Comparison of ENCODE assay signal across 10 mouse cellular contexts in the genomic region with DNA sequence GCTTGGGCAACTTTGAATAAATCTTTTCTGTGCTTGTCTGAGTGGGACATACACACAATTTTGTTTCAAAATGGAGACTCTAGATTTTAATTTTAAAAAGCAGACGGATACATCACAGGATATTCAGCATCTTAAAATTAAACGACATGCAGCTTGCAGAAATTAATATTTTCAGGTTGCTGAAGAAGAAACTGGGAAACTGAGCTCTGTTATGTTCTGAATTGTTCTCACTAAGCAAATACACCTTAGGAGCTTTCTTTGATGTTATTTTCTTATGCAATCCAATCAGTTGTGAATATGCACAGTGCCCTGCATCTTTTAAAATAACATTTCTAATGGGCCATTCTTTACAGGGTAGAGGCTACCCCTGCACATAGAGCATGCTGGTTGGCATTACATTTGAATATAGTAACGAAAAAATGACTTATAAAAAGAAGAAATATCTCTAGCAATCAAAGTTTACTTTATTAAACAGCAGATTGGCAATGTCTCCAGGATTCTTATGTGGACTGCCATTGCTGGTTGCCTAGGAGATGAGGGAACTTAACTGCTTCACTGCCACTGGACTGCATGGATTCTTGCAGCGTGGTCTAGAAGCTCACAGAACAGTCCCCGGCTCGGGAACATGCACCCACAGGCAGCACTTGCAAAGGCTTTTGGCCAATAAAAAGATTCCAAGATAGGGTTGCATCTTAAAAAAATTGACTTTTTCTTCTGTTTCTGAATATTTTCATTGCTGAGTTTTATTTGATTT.
DNase-seq lines count a peak whose midpoint lies in the region; ATAC-seq and TF ChIP-seq lines count a peak whose summit lies in the region.
"Had no signal": no experiment of that assay in that cellular context is flagged by ENCODE, and none has a peak within 500 bp of the region (broad histone marks: within the 10 kb centered on the region; RNA-seq: fewer than 3 reads in every experiment).

No protein-coding gene starts in this region.

- peak overlapping the region; percentile 62 for H3K4me2 ChIP-seq in limb, embryonic 12.5 days

- no peak for TF ChIP-seq CTCF in left cerebral cortex, adult 2 months (IDR thresholded peaks at IDR 0.05)
- TF ChIP-seq CTCF in olfactory bulb, adult 2 months (IDR thresholded peaks at IDR 0.05; ENCODE audit: insufficient read depth, low read depth, low read length) = no peak

- ATAC-seq in limb, embryonic 12.5 days (ENCODE audit: insufficient number of reproducible peaks, insufficient read depth, low FRiP score, low TSS enrichment, low read depth) = no peak

- no peaks in the 10 kb centered on the region for H3K27me3 ChIP-seq in forebrain, embryonic 10.5 days (ENCODE audit: poor library complexity, severe bottlenecking)
- H3K27me3 ChIP-seq in limb, embryonic 12.5 days = no peaks in the 10 kb centered on the region

- H3K4me3 ChIP-seq in left cerebral cortex, adult 2 months = no peak overlapping the region
- peak overlapping the region; percentile 51 for H3K4me3 ChIP-seq in forebrain, embryonic 10.5 days
- H3K4me3 ChIP-seq in limb, embryonic 12.5 days (replicated peaks) = peak overlapping the region; percentile 32
- no peak overlapping the region for H3K4me3 ChIP-seq in olfactory bulb, adult 2 months (ENCODE audit: insufficient read depth, low read depth, low read length)

- no peaks in the 10 kb centered on the region for H3K36me3 ChIP-seq in forebrain, embryonic 10.5 days (replicated peaks)
- H3K36me3 ChIP-seq in limb, embryonic 12.5 days = no peaks in the 10 kb centered on the region

- intact Hi-C loops in left cerebral cortex, adult 2 months (cut with DNase I) = loop anchor here (5.0 kb wide), 1 partner anchor 275 kb away; no protein-coding TSS in a partner anchor
- intact Hi-C loops in left cerebral cortex, postnatal 4 days (cut with DNase I) = loop anchor here (5.0 kb wide), 1 partner anchor 275 kb away; no protein-coding TSS in a partner anchor

- no peak for DNase-seq in left cerebral cortex, adult 2 months (ENCODE audit: extremely low spot score in 1 of 2, low spot score in 2 of 2)
- DNase-seq in left cerebral cortex, postnatal 4 days = no peak
- DNase-seq in forebrain, embryonic 10.5 days (ENCODE audit: extremely low spot score, low spot score) = peak; percentile 57
- no peak for DNase-seq in adrenal gland, adult (ENCODE audit: inconsistent age in 2 of 2, low spot score in 1 of 2)
- no peak for DNase-seq in left cerebral cortex, adult 8-10 months (ENCODE audit: low spot score in 2 of 2)
- DNase-seq in layer of hippocampus, adult 9-10 months (ENCODE audit: low spot score) = no peak
- DNase-seq: kidney, adult 8-10 months; thymus, adult 2 months had no signal

- WGBS in forebrain, embryonic 10.5 days = 37% methylated on average over 6 of the region's 6 CpGs
- 67% methylated on average over 6 of the region's 6 CpGs for WGBS in limb, embryonic 12.5 days
- 71% methylated on average over 6 of the region's 6 CpGs for WGBS in olfactory bulb, adult 2 months

- peak overlapping the region; percentile 75; the same call in 1 of the 2 replicates for H3K27ac ChIP-seq in left cerebral cortex, adult 2 months
- peak overlapping the region; percentile 96 for H3K27ac ChIP-seq in forebrain, embryonic 10.5 days
- peak overlapping the region; percentile 53 for H3K27ac ChIP-seq in limb, embryonic 12.5 days
- 0 out of 2 replicates have a peak overlapping the region, but pooled peaks have one; percentile 56 for H3K27ac ChIP-seq in olfactory bulb, adult 2 months (ENCODE audit: insufficient read depth, low read depth, low read length)

- TF ChIP-seq POLR2A in olfactory bulb, adult 2 months (IDR thresholded peaks at IDR 0.05; ENCODE audit: insufficient read depth, low read depth, low read length) = no peak

- no peak overlapping the region for H3K9ac ChIP-seq in limb, embryonic 12.5 days (replicated peaks)

- H3K9me3 ChIP-seq in forebrain, embryonic 10.5 days = no peaks in the 10 kb centered on the region
- no peaks in the 10 kb centered on the region for H3K9me3 ChIP-seq in limb, embryonic 12.5 days

- H3K4me1 ChIP-seq in forebrain, embryonic 10.5 days = peaks cover 96% of the 10 kb centered on the region
- H3K4me1 ChIP-seq in limb, embryonic 12.5 days (replicated peaks) = peaks cover 26% of the 10 kb centered on the region
- H3K4me1 ChIP-seq in olfactory bulb, adult 2 months (ENCODE audit: control insufficient read depth, insufficient read depth, low read length) = peaks cover 18% of the 10 kb centered on the region

Comparison
In these comparisons a context has a peak if more than half of its experiments do, and no peak if none do; other contexts are left out.
1. H3K4me3 ChIP-seq: peak in forebrain, embryonic 10.5 days (single experiment) and limb, embryonic 12.5 days (single experiment); none in left cerebral cortex, adult 2 months (single experiment) and olfactory bulb, adult 2 months (single experiment).
2. Peak in every context shown above with its lines, with median percentiles within 50 percentile points of each other: H3K27ac ChIP-seq.